Mouse (Mus musculus): ENCODE results near the gene Nedd4.
A peak's percentile ranks its signal among the peaks of the same experiment; 100 is the strongest.

GRCm38 (mm10) chr9:72664409-72665351 lies 2.5 kb downstream of the Nedd4 start:
- TF ChIP-seq E2F4 (IDR thresholded peaks at IDR 0.05; ENCODE audit: insufficient read depth) (no peak), POLR2AphosphoS2 (IDR thresholded peaks at IDR 0.05; ENCODE audit: insufficient read length, low read depth) (peak; percentile 52), TCF12 (IDR thresholded peaks at IDR 0.05; ENCODE audit: insufficient read depth, poor library complexity, severe bottlenecking) (no peak), MAX (IDR thresholded peaks at IDR 0.05; ENCODE audit: low read depth) (no peak), POLR2A (IDR thresholded peaks at IDR 0.05; ENCODE audit: insufficient read length, low read depth) (peak; percentile 24), TCF3 (IDR thresholded peaks at IDR 0.05; ENCODE audit: insufficient read length, low read depth) (no peak), MYOG (IDR thresholded peaks at IDR 0.05; ENCODE audit: control insufficient read depth in 1 of 3, insufficient read depth in 1 of 3, insufficient read length in 2 of 3, low read depth in 2 of 3) (no peak), MYOD1 (IDR thresholded peaks at IDR 0.05; ENCODE audit: control insufficient read depth in 1 of 3, insufficient read length in 2 of 3, low read depth in 2 of 3) (no peak), USF1 (IDR thresholded peaks at IDR 0.05; ENCODE audit: low read depth) (no peak), REST (IDR thresholded peaks at IDR 0.05; ENCODE audit: insufficient read depth, insufficient read length) (no peak), SRF (IDR thresholded peaks at IDR 0.05; ENCODE audit: control insufficient read depth, insufficient read length, low read depth) (no peak), CEBPB (IDR thresholded peaks at IDR 0.05; ENCODE audit: insufficient read depth, poor library complexity, severe bottlenecking) (no peak)
